Mouse (Mus musculus) hindbrain, embryonic 10.5 days (tissue): ENCODE results near the gene Slc7a6. TPM values are rescaled to one million over a fixed set of nuclear protein-coding genes. Genes with fewer than 3 reads are reported as not detected.

Source experiments
- DNase-seq: peaks from one replicate; pipeline ENCODE4 v3.0.0-alpha.2; 2017; ENCODE audit warnings: low spot score
- H3K27ac ChIP-seq: fragments of 300-500 bp; sonication (generic); 2 replicates; pipeline ENCODE4 v1.5.1; 2016; ENCODE audit warnings: mild to moderate bottlenecking, moderate library complexity
- H3K27me3 ChIP-seq: fragments of 300-500 bp; sonication (generic); 2 replicates; pipeline ENCODE4 v1.6.1; 2016; ENCODE audit warnings: mild to moderate bottlenecking; ENCODE audit not compliant: poor library complexity, insufficient read depth, severe bottlenecking
- H3K36me3 ChIP-seq: fragments of 300-500 bp; sonication (generic); 2 replicates; pipeline ENCODE4 v1.6.1; 2016; ENCODE audit warnings: mild to moderate bottlenecking, moderate library complexity
- H3K4me1 ChIP-seq: fragments of 300-500 bp; sonication (generic); replicated peaks from 2 replicates; pipeline ENCODE4 v1.6.1; 2016; ENCODE audit warnings: mild to moderate bottlenecking
- H3K4me3 ChIP-seq: fragments of 300-500 bp; sonication (generic); 2 replicates; pipeline ENCODE4 v1.5.1; 2016; ENCODE audit warnings: mild to moderate bottlenecking, moderate library complexity
- H3K9me3 ChIP-seq: fragments of 300-500 bp; sonication (generic); 2 replicates; pipeline ENCODE4 v1.6.1; 2016; ENCODE audit warnings: mild to moderate bottlenecking, moderate library complexity
- WGBS: fragments of 180-500 bp; shearing (Covaris S2); methylation state at CpG from one replicate; pipeline ENCODE4 v1.1.7; 2016; 5-methylcytosine and 5-hydroxymethylcytosine counted together
- polyA plus RNA-seq: library from polyadenylated mRNA; unstranded; fragments of >200 nt; fragmentation: Nextera tagmentation; extraction: Ambion mirVana; gene quantifications from 2 replicates; pipeline ENCODE4 v1.2.1, GENCODE M21; 2016

Gene Slc7a6
- polyA plus RNA-seq, 1 experiment from 2014 or later: 66.1 TPM

- WGBS: 86% methylated on average over 6 of the region's 6 CpGs
- no peaks in the 10 kb centered on the region for H3K27me3 ChIP-seq
- H3K4me1 ChIP-seq: peaks cover 22% of the 10 kb centered on the region
- DNase-seq: no peak
- no peak overlapping the region for H3K4me3 ChIP-seq
- no peak overlapping the region for H3K27ac ChIP-seq
- no peaks in the 10 kb centered on the region for H3K36me3 ChIP-seq
- no peaks in the 10 kb centered on the region for H3K9me3 ChIP-seq
Observed at GRCm38 (mm10) chr8:106147868-106148565, 20.6 kb upstream of the Slc7a6 start.

GRCm38 (mm10) chr8:106149025-106149424, 19.6 kb upstream of the Slc7a6 start:
- Histone ChIP-seq H3K4me3 (no peak overlapping the region), H3K27ac (no peak overlapping the region), H3K36me3 (no peaks in the 10 kb centered on the region), H3K4me1 (peaks cover 22% of the 10 kb centered on the region), H3K27me3 (no peaks in the 10 kb centered on the region), H3K9me3 (no peaks in the 10 kb centered on the region)
- WGBS: 94% methylated on average over 6 of the region's 6 CpGs
- no peak for DNase-seq

- Histone ChIP-seq H3K36me3 (peaks cover 8% of the 10 kb centered on the region), H3K9me3 (no peaks in the 10 kb centered on the region), H3K27ac (peak within 1 kb of the TSS; percentile 87), H3K4me3 (peak within 1 kb of the TSS; percentile 87), H3K27me3 (no peaks in the 10 kb centered on the region), H3K4me1 (peaks cover 22% of the 10 kb centered on the region)
- 2% methylated on average over 38 of the region's 38 CpGs for WGBS
- DNase-seq: peak; percentile 94
Observed at GRCm38 (mm10) chr8:106149801-106150652, 18.6 kb upstream of the Slc7a6 start, which contains the start of gene Pla2g15. Pla2g15 (plus strand) TSS chr8:106150399.

- no peak for DNase-seq
- H3K4me1 ChIP-seq: peaks cover 22% of the 10 kb centered on the region
- H3K27me3 ChIP-seq: no peaks in the 10 kb centered on the region
- H3K36me3 ChIP-seq: peaks cover 14% of the 10 kb centered on the region
- H3K4me3 ChIP-seq: peak overlapping the region; percentile 87
- peak overlapping the region; percentile 87 for H3K27ac ChIP-seq
- no peaks in the 10 kb centered on the region for H3K9me3 ChIP-seq
- 21% methylated on average over 8 of the region's 8 CpGs for WGBS
Observed at GRCm38 (mm10) chr8:106150653-106151000, 18.0 kb upstream of the Slc7a6 start.

GRCm38 (mm10) chr8:106151041-106151440, 17.6 kb upstream of the Slc7a6 start:
- Histone ChIP-seq H3K4me1 (peaks cover 22% of the 10 kb centered on the region), H3K27me3 (no peaks in the 10 kb centered on the region), H3K27ac (0 out of 2 replicates have a peak overlapping the region, but pooled peaks have one; percentile 87), H3K4me3 (peak overlapping the region; percentile 87), H3K36me3 (peaks cover 18% of the 10 kb centered on the region), H3K9me3 (no peaks in the 10 kb centered on the region)
- no peak for DNase-seq
- WGBS: 87% methylated on average over 9 of the region's 9 CpGs

GRCm38 (mm10) chr8:106152876-106153275, 15.8 kb upstream of the Slc7a6 start:
- DNase-seq: no peak
- Histone ChIP-seq H3K9me3 (no peaks in the 10 kb centered on the region), H3K27me3 (no peaks in the 10 kb centered on the region), H3K4me1 (peaks cover 22% of the 10 kb centered on the region), H3K4me3 (no peak overlapping the region), H3K36me3 (peaks cover 24% of the 10 kb centered on the region), H3K27ac (no peak overlapping the region)
- 80% methylated on average over 4 of the region's 4 CpGs for WGBS

GRCm38 (mm10) chr8:106157419-106157818, 11.2 kb upstream of the Slc7a6 start:
- Histone ChIP-seq H3K27ac (no peak overlapping the region), H3K9me3 (no peaks in the 10 kb centered on the region), H3K4me3 (no peak overlapping the region), H3K4me1 (no peaks in the 10 kb centered on the region), H3K27me3 (no peaks in the 10 kb centered on the region), H3K36me3 (peaks cover 58% of the 10 kb centered on the region)
- 97% methylated on average over 1 of the region's 1 CpGs for WGBS
- DNase-seq: no peak

- no peak overlapping the region for H3K27ac ChIP-seq
- peaks cover 67% of the 10 kb centered on the region for H3K36me3 ChIP-seq
- no peak overlapping the region for H3K4me3 ChIP-seq
- 92% methylated on average over 10 of the region's 10 CpGs for WGBS
- H3K27me3 ChIP-seq: no peaks in the 10 kb centered on the region
- no peaks in the 10 kb centered on the region for H3K4me1 ChIP-seq
- DNase-seq: no peak
- no peaks in the 10 kb centered on the region for H3K9me3 ChIP-seq
Observed at GRCm38 (mm10) chr8:106158381-106158780, 10.3 kb upstream of the Slc7a6 start.

- no peak overlapping the region for H3K27ac ChIP-seq
- H3K4me1 ChIP-seq: no peaks in the 10 kb centered on the region
- no peaks in the 10 kb centered on the region for H3K27me3 ChIP-seq
- no peaks in the 10 kb centered on the region for H3K9me3 ChIP-seq
- no peak overlapping the region for H3K4me3 ChIP-seq
- DNase-seq: no peak
- peaks cover 74% of the 10 kb centered on the region for H3K36me3 ChIP-seq
- 91% methylated on average over 6 of the region's 6 CpGs for WGBS
Observed at GRCm38 (mm10) chr8:106159876-106160275, 8.8 kb upstream of the Slc7a6 start.

GRCm38 (mm10) chr8:106163251-106163650, 5.4 kb upstream of the Slc7a6 start:
- no peaks in the 10 kb centered on the region; the same call in 1 of the 2 replicates for H3K4me1 ChIP-seq
- 92% methylated on average over 9 of the region's 9 CpGs for WGBS
- H3K9me3 ChIP-seq: no peaks in the 10 kb centered on the region
- DNase-seq: no peak
- H3K27ac ChIP-seq: no peak overlapping the region
- no peaks in the 10 kb centered on the region for H3K27me3 ChIP-seq
- H3K4me3 ChIP-seq: no peak overlapping the region
- H3K36me3 ChIP-seq: peaks cover 58% of the 10 kb centered on the region

GRCm38 (mm10) chr8:106165460-106165859, 3.2 kb upstream of the Slc7a6 start:
- peaks cover 47% of the 10 kb centered on the region for H3K36me3 ChIP-seq
- peaks cover 14% of the 10 kb centered on the region for H3K4me1 ChIP-seq
- WGBS: 53% methylated on average over 4 of the region's 4 CpGs
- H3K9me3 ChIP-seq: no peaks in the 10 kb centered on the region
- H3K27ac ChIP-seq: no peak overlapping the region
- peak; percentile 64 for DNase-seq
- no peak overlapping the region for H3K4me3 ChIP-seq
- no peaks in the 10 kb centered on the region for H3K27me3 ChIP-seq

- Histone ChIP-seq H3K27ac (peak overlapping the region; percentile 97), H3K36me3 (peaks cover 17% of the 10 kb centered on the region), H3K4me3 (peak overlapping the region; percentile 94), H3K9me3 (no peaks in the 10 kb centered on the region), H3K4me1 (peaks cover 14% of the 10 kb centered on the region), H3K27me3 (no peaks in the 10 kb centered on the region)
- peak; percentile 66 for DNase-seq
- WGBS: 3% methylated on average over 54 of the region's 54 CpGs
Observed at GRCm38 (mm10) chr8:106169017-106169933, 618 bp downstream of the Slc7a6 start.
